ENCODE assay signal across 11 mouse cellular contexts in the genomic region with DNA sequence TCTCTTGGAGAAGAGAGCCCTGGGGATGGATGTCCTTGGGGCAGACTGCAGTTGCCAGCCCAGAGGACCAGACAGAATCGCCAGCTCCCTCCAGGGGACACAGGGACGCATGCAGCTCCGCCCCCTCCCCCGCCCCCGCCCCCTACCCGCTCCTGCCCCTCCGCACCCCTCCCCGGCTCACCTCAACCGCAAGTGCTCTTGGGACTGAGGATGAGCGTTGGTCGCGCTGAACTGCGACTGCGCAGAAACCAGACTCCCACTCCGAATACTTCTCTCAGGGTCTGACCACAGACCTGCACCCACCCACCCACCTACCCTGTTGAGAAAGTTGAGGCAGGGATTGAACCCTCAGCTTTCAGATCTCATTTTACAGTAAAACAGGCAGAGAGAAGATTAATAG. TPM values are rescaled to one million over a fixed set of nuclear protein-coding genes. Genes with fewer than 3 reads are reported as not detected.
DNase-seq lines count a peak whose midpoint lies in the region; ATAC-seq and TF ChIP-seq lines count a peak whose summit lies in the region.
"Had no signal": no experiment of that assay in that cellular context is flagged by ENCODE, and none has a peak within 500 bp of the region (broad histone marks: within the 10 kb centered on the region; RNA-seq: fewer than 3 reads in every experiment).

A gene (plus strand): TSS at position 229 of the 400 bp plus-strand sequence.

- DNase-seq in heart, adult 8-10 months (ENCODE audit: low spot score): no peak
- DNase-seq in ES-E14 (ENCODE audit: low read depth, low spot score): peak; percentile 47
- DNase-seq in gonadal fat pad, adult 2 months (ENCODE audit: low read depth): no peak
- DNase-seq in frontal cortex, postnatal 36 days (ENCODE audit: low spot score in 2 of 2): no peak
- DNase-seq in cerebellum, adult 11-12 months: no peak
- no peak for DNase-seq in layer of hippocampus, adult 18-20 months (ENCODE audit: low spot score in 2 of 2)
- DNase-seq: cerebellum, postnatal 36 days had no signal

- in situ Hi-C loops in ES-E14 (cut with MboI; ENCODE audit: low sequenced_read_pairs in 2 of 2, unreplicated experiment in 2 of 2): no loop called here

- H3K27me3 ChIP-seq in heart, embryonic 13.5 days (replicated peaks): peaks cover 3% of the 10 kb centered on the region; the same call in 1 of the 2 replicates
- H3K27me3 ChIP-seq in midbrain, embryonic 13.5 days: no peaks in the 10 kb centered on the region
- H3K27me3 ChIP-seq: liver, embryonic 15.5 days had no signal

- 7% methylated on average over 15 of the region's 15 CpGs for WGBS in heart, embryonic 13.5 days
- 5% methylated on average over 13 of the region's 15 CpGs for WGBS in midbrain, embryonic 13.5 days

- peak within 1 kb of the TSS; percentile 29 for H3K4me3 ChIP-seq in heart, embryonic 13.5 days
- H3K4me3 ChIP-seq in ES-E14 (ENCODE audit: insufficient read depth in 1 of 2, low read depth in 1 of 2, low read length in 2 of 2, poor library complexity in 1 of 2, severe bottlenecking in 1 of 2): peak within 1 kb of the TSS; percentile 27 to 78
- peak within 1 kb of the TSS; percentile 13; the same call in 1 of the 2 replicates for H3K4me3 ChIP-seq in midbrain, embryonic 13.5 days (replicated peaks)
- H3K4me3 ChIP-seq: liver, embryonic 15.5 days had no signal

- H3K36me3 ChIP-seq in heart, embryonic 13.5 days: no peaks in the 10 kb centered on the region
- H3K36me3 ChIP-seq in ES-E14 (ENCODE audit: control insufficient read depth, insufficient read depth, low read length, poor library complexity, severe bottlenecking): no peaks in the 10 kb centered on the region
- no peaks in the 10 kb centered on the region for H3K36me3 ChIP-seq in midbrain, embryonic 13.5 days
- H3K36me3 ChIP-seq: liver, embryonic 15.5 days had no signal

- H3K9me3 ChIP-seq in heart, embryonic 13.5 days: no peaks in the 10 kb centered on the region
- H3K9me3 ChIP-seq in ES-E14 (ENCODE audit: control insufficient read depth, insufficient read depth, low read depth, low read length): no peaks in the 10 kb centered on the region
- no peaks in the 10 kb centered on the region for H3K9me3 ChIP-seq in midbrain, embryonic 13.5 days
- H3K9me3 ChIP-seq: liver, embryonic 15.5 days had no signal

- ATAC-seq in heart, embryonic 13.5 days (ENCODE audit: extremely low read depth, insufficient number of reproducible peaks, low FRiP score, low TSS enrichment): no peak
- ATAC-seq in midbrain, embryonic 13.5 days: 0 out of 2 replicates have a peak, but pooled peaks have one; percentile 37

- no peak within 1 kb of the TSS for H3K27ac ChIP-seq in heart, embryonic 13.5 days (replicated peaks)
- H3K27ac ChIP-seq in ES-E14 (ENCODE audit: insufficient read depth, low read depth, low read length, poor library complexity, severe bottlenecking): no peak within 1 kb of the TSS
- H3K27ac ChIP-seq in midbrain, embryonic 13.5 days: no peak within 1 kb of the TSS
- H3K27ac ChIP-seq: liver, embryonic 15.5 days had no signal

- peak within 1 kb of the TSS; percentile 67 for H3K9ac ChIP-seq in heart, embryonic 13.5 days
- peak within 1 kb of the TSS; percentile 64; the same call in 1 of the 2 replicates for H3K9ac ChIP-seq in ES-E14 (ENCODE audit: insufficient read depth, low read depth, low read length, poor library complexity, severe bottlenecking)
- no peak within 1 kb of the TSS for H3K9ac ChIP-seq in midbrain, embryonic 13.5 days (replicated peaks)
- H3K9ac ChIP-seq: liver, embryonic 15.5 days had no signal

- H3K4me2 ChIP-seq in heart, embryonic 13.5 days: peak within 1 kb of the TSS; percentile 62
- H3K4me2 ChIP-seq in midbrain, embryonic 13.5 days (replicated peaks): peak within 1 kb of the TSS; percentile 41
- H3K4me2 ChIP-seq: liver, embryonic 15.5 days had no signal

- H3K4me1 ChIP-seq in heart, embryonic 13.5 days: peaks cover 27% of the 10 kb centered on the region
- peaks cover 0 to 18% of the 10 kb centered on the region in 2 experiments; a peak in 1 of 4 replicates for H3K4me1 ChIP-seq in ES-E14 (ENCODE audit: control insufficient read depth in 2 of 2, insufficient read depth in 2 of 2, low read length in 2 of 2, poor library complexity in 1 of 2)
- H3K4me1 ChIP-seq in midbrain, embryonic 13.5 days (replicated peaks): peaks cover 8% of the 10 kb centered on the region; the same call in 1 of the 2 replicates

TF ChIP-seq in ES-E14, 5 proteins besides CTCF, POLR2A, EP300 and RAD21:
- no peak for TF ChIP-seq MAFK (IDR thresholded peaks at IDR 0.05; ENCODE audit: insufficient read depth, low read depth, low read length)
- TF ChIP-seq ZNF384 (IDR thresholded peaks at IDR 0.05; ENCODE audit: low read depth, low read length): no peak
- no peak for TF ChIP-seq ZC3H11A (IDR thresholded peaks at IDR 0.05; ENCODE audit: borderline replicate concordance, low read depth, low read length)
- no peak for TF ChIP-seq CHD2 (IDR thresholded peaks at IDR 0.05; ENCODE audit: low read depth, low read length)
TF ChIP-seq in ES-E14: peak in this region for 0.

RNA-seq across cellular contexts. Expression of the gene that starts here (rescaled TPM):
- polyA plus RNA-seq in heart, embryonic 13.5 days (2015; fragmentation: Nextera tagmentation; extraction: Ambion mirVana): 1.1 and 1.9 TPM in 2 replicates
- under 1 TPM in 1 of 4 experiments, not detected in 3; 0.55 TPM for total RNA-seq in heart, adult 8-10 months (2022)
- total RNA-seq in ES-E14 (2012; rRNA removed): 2.4 and 3.2 TPM in 2 replicates
- 35.9 and 41.7 TPM in 2 replicates for polyA plus RNA-seq in gonadal fat pad, adult 2 months (2012; rRNA removed)
- 1.7 and 2.0 TPM in 2 replicates for polyA plus RNA-seq in midbrain, embryonic 13.5 days (2015; fragmentation: Nextera tagmentation; extraction: Ambion mirVana)
- total RNA-seq in layer of hippocampus, adult 18-20 months (2021): 1 to 10 TPM; 4.9 to 6.0 TPM
- polyA plus RNA-seq: C2C12 had no signal

Comparison
In these comparisons a context has a peak if more than half of its experiments do, and no peak if none do; other contexts are left out.
1. RNA of the gene that starts here (polyA plus RNA-seq): 35.9 to 41.7 TPM in gonadal fat pad, adult 2 months; 1.7 to 2.0 TPM in midbrain, embryonic 13.5 days and 1.1 to 1.9 TPM in heart, embryonic 13.5 days; every median in the first group is over 10 times any median in the second.
2. Peak in every context shown above with its lines, with median percentiles within 50 percentile points of each other: H3K4me3 ChIP-seq.